Mouse (Mus musculus) common myeloid progenitor, adult 5-6 weeks (primary cell): Measurements from ENCODE around the gene Hap1. TPM values are rescaled to one million over a fixed set of nuclear protein-coding genes. Genes with fewer than 3 reads are reported as not detected.

ENCODE experiments used
- ATAC-seq: replicated peaks from 2 replicates; pipeline ENCODE4 v1.8.0; 2016; ENCODE audit warnings: low read depth, mild to moderate bottlenecking, moderate TSS enrichment, inconsistent platforms; ENCODE audit not compliant: poor library complexity, severe bottlenecking
- total RNA-seq: library from RNA; stranded (forward); fragments of 200-1000, 187-1606 nt; gene quantifications from 2 replicates; pipeline ENCODE4 v1.2.3, GENCODE M21; 2017

Gene Hap1
- total RNA-seq: not detected in 2 replicates

DNA sequence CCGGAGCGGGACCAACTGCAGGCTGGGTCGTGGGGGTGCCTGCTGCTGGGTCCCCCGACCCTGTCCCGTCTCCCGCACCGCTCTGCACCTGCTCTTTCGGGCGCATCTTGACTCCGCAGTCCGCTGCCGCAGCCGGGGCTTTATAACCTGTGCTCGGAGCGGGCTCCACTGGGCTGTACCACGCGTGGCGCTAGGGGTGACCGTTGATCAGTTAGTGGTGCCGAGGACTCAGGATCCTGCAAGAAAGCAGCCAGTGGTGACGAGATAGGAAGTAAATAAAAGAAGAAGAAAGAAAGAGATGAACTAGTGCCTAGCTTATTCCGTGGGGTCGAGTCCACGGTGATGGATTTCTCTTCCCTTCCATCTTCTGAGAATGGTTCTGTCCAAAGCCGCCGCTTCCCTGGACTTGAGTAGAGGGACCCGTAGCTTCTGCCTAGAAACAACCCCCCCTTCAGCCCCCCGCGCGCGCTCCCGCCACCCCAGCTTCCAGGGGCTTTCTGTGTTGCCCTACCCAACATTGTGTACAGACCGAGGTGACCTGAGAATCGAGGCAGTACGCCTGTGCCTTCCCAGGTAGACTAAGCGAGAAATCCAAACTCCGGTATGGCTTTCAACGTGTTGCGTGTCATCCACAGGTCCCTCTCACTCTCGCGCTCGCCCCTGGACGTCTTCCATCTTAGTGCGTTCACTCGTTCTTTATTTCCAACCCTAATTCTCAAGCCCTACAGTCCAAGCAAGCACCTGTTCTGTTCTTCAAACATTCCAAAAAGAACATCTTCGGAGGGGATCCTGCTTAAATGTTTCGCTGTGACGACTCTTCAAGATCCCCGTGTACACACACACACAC is at the start of gene Hap1:
Gene Hap1, minus strand, starts transcription at position 157 of the 847 bp plus-strand sequence.
- peak; percentile 27 for ATAC-seq

- ATAC-seq: no peak
Observed at GRCm38 (mm10) chr11:100404456-100405074, 48.6 kb upstream of the Hap1 start.

DNA sequence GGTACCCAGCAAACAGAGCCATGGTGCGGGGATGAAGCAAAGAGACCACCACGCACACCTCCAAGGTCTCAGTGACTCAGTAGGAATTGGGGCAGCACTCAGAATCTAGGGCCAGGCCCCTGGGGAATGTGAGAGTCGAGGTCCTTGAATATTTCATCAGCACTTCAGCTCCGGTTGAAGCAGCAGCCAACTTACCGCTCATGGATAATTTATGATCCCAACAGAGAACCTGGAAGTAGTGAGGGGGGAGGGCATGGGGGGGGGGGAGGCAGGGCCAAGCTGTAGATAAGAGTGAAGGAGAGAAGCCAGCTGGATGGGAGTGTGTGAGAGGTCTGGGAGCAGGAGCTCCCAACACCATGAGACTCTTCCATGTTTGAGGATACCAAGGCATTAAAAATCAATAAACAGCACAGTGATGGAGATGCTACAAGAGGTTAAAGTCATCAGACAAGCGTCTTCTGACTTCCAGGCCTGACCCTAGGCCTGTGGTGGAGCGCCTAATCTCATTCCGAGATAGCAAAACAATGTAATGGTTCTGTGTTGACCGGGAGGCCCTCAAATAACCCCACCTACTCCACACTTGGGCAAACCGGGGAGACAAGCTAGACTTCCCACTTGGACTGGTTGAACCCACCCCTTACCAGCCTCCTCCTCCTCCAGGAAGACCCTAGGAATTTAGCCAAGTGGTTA is 47.7 kb upstream of the Hap1 start:
- no peak for ATAC-seq

GRCm38 (mm10) chr11:100402682-100403081 is 46.8 kb upstream of the Hap1 start:
- ATAC-seq: no peak

DNA sequence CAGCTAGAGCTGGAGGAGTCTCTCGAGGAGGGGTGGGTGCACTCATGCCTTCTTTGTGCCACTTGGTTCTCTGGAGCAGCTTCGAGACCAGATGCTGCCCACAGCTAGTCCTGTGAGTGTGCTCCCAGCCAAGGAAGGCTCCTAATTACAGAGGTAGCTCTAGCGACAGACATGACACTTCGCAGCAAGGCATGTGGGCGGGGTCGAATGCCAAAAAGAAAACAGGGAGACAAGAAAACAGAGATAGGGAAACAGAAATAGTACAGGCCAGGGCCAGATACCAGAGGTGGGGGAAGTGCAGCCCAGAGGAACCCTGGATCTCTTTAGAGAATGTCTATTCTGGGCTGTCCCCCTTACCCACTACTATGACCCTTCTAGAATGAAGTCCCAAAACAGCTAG is 46.3 kb upstream of the Hap1 start:
- no peak for ATAC-seq

DNA sequence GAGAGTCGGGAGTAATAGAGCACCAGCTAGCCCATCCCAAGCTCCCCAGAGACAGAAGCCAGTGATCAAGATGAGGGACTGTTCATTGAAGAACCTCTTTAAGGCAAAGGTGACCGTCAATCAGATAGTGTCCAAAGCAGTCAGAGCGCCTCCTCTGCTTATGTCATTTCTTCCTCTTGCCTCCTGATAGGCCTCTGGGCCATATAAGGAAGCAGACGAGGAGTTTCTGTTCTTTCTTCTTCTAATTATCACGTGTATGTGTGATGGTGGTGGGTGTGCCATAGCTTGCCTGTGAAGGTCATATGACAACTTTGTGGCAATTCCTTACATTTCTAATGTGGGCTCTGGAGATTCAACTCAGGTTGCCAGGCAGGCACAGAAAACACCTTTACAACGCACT is 44.9 kb upstream of the Hap1 start:
- ATAC-seq: no peak

GRCm38 (mm10) chr11:100399727-100400538 is 44.0 kb upstream of the Hap1 start:
- no peak for ATAC-seq

DNA sequence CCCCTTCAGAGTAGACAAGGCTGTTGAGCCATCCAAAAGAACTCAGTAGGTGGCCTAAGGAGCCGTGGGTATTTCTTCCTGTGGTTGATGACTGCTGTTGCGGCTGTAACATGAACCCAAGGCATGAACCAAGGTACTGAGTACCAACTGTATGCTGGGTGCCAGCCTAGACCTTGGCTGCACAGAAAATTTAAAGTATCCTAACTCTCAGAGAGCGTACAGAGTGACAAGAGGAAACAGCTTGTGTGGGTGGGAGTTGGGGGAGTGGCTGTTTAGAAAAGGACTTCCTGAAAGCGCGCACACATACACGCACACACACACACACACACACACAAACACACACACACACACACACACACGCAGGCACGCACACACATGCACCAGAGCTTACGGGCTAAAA is 43.4 kb upstream of the Hap1 start:
- 0 out of 2 replicates have a peak, but pooled peaks have one; percentile 12 for ATAC-seq

- ATAC-seq: no peak
Observed at GRCm38 (mm10) chr11:100398517-100398916, 42.6 kb upstream of the Hap1 start.

DNA sequence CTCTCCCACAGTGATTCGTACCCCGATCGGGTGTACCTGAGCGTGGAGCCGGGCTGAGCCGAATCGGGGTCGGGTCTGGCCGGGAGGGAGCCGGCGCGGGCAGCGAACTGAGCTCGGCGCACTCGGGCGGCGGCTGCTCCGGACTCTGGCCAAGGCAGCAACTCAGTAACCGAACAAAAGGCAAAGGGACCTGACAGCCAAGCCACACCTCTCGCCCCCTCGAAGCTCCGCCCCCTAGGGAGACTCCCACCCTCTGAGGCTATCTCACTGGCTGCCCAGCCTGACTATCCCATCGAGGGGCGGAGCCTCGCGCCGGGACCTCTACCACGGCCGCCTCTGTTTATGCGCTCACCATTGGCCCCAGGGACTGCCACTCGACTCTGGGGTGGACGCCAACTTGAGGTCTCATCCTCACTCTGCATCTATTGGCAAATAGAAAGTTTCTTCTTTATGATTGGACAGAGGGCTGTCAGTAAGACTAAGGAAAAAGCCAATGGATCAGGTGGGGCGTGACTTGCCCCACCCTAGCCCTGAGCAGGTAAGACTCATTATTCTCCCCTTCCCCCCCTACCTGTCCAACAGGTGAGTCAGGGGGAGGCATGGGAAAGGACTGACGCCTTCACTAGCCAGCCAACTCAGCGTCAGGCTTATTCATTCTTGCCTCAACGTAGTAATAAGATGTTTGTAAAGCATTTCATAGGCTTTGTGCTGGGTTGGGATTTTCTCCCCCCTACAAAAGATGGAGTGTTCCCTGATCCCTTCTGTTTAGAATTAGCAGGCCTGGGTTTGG is 41.9 kb upstream of the Hap1 start, which contains the start of gene Jup:
Gene Jup, minus strand, starts transcription at position 164 of the 790 bp plus-strand sequence.
- ATAC-seq: peak; percentile 91

DNA sequence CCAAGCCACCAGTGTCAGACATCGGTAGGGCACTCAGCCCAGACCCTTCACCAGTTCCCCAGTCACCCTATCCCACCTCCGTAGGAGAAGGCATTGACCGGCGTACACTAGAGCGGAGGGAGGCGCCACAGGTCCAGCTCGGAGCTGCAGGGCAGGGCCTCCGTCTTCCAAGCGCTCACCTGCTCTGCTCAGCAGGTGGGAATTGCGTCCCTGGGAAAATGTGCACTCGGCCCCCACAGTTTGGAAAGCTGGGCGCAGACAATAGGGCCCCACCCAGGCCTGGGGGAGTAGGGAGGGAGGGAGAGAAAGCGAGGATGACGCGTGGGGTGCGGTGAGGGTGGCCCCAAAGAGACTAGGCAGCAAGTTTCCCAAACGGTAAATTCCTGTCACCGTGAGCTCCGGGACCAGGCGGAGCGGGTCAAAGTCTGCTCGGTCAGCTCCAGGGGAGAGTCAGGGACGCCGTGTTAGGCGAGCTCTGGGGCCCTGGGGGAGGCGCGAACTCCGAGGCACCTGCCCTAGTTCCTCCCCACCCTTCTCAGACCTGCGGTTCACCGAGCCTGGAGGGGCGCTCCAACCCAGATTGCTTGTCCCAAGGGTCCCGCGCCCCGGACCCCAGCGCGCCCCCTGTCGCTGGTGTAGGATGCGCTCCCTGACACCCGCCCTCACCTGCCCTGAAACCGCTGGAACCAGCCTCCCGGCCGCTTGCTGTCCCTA is 41.1 kb upstream of the Hap1 start:
- ATAC-seq: 0 out of 2 replicates have a peak, but pooled peaks have one; percentile 8

GRCm38 (mm10) chr11:100395861-100396631 is 40.1 kb upstream of the Hap1 start:
- ATAC-seq: no peak

DNA sequence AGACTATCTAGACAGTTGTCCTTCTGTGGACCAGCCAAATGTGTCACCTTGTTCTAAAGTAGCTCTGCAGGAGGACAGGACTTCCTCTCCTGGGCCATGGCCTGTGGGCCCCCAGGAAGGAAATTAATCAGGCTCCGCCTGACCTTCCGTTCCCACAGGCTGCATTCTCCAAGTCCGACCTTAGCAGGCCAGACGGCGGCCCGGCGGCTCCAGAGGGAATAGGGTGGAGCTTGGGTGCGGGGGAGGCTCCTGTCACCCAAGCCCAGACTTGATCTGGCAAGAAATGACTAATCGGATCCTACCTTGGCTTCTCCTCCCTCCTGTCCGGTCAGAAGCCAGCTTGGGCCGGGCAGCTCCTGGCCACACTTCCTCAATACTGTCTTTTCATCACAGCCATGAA is 39.3 kb upstream of the Hap1 start:
- no peak for ATAC-seq

- no peak for ATAC-seq
Observed at GRCm38 (mm10) chr11:100394353-100395074, 38.6 kb upstream of the Hap1 start.

DNA sequence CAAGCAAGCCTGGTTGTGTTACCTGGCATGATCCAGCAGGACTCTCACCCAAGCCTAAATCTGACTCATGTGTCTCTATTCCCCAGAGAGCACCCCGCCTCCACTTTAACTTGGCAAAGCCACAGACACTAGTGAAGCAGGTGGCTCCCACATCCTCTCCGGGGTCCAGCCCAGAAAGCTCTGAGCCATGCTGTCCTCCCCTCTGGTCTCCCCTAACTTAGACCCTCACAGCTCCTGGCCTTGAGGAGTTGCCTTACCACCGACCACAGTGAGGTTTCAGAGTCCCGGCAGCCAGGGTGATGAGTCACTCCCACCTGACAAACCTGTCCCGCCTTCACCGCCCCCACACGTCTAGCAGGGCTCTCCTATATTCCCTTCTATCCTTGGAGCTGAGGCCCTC is 37.8 kb upstream of the Hap1 start:
- no peak for ATAC-seq

GRCm38 (mm10) chr11:100392958-100393357 is 37.0 kb upstream of the Hap1 start:
- ATAC-seq: no peak

- no peak for ATAC-seq
Observed at GRCm38 (mm10) chr11:100391884-100392345, 36.0 kb upstream of the Hap1 start.
